Mouse (Mus musculus) bone marrow, adult 2 months (tissue): ENCODE measurements around the gene Yipf3. TPM values are rescaled to one million over a fixed set of nuclear protein-coding genes. Genes with fewer than 3 reads are reported as not detected.
A peak's percentile ranks its signal among the peaks of the same experiment; 100 is the strongest.

Source experiments
- H3K27ac ChIP-seq: fragments of 200-500 bp; 2 replicates; pipeline ENCODE4 v1.5.1; 2012; ENCODE audit warnings: low read depth, mild to moderate bottlenecking, control low read depth, inconsistent platforms, low read length; ENCODE audit not compliant: control insufficient read depth, poor library complexity, insufficient read depth
- H3K4me1 ChIP-seq: fragments of 200-500 bp; 2 replicates; pipeline ENCODE4 v1.6.1; 2011; ENCODE audit warnings: low read length; ENCODE audit not compliant: control insufficient read depth, insufficient read depth
- H3K4me3 ChIP-seq: fragments of 200-500 bp; replicated peaks from 2 replicates; pipeline ENCODE3; 2011; ENCODE audit warnings: mild to moderate bottlenecking, low read depth, low read length, control low read depth; ENCODE audit not compliant: control insufficient read depth
- CTCF ChIP-seq: fragments of 200-500 bp; IDR thresholded peaks from 2 replicates; pipeline ENCODE4 v1.5.1; 2011; ENCODE audit warnings: low read length, control low read depth; ENCODE audit not compliant: control insufficient read depth, insufficient read depth
- POLR2A ChIP-seq: fragments of 200-500 bp; IDR thresholded peaks from 2 replicates; pipeline ENCODE4 v1.6.1; 2011; ENCODE audit warnings: low read depth, mild to moderate bottlenecking, control low read depth, low read length, borderline replicate concordance; ENCODE audit not compliant: control insufficient read depth
- WGBS: fragments of 180-500 bp; shearing (Covaris S2); methylation state at CpG from one replicate; pipeline ENCODE4 v1.1.7; 2018; 5-methylcytosine and 5-hydroxymethylcytosine counted together
- polyA plus RNA-seq: library from polyadenylated mRNA; stranded (reverse); fragments of >200 nt; gene quantifications from 2 replicates; pipeline ENCODE4 v1.2.4, GENCODE M21; 2011; ENCODE audit warnings: low replicate concordance; ENCODE audit not compliant: missing spikeins, insufficient read depth, insufficient read length

Gene Yipf3
- 75.6 and 103 TPM in 2 replicates for polyA plus RNA-seq

GRCm38 (mm10) chr17:46247512-46248188 lies at the start of gene Yipf3, which contains the start of gene Polr1c:
Yipf3 (plus strand) TSS chr17:46248080.
Polr1c (minus strand) TSS chr17:46248054.
- Histone ChIP-seq H3K4me3 (peak within 1 kb of the TSS; percentile 96), H3K4me1 (peaks cover 4% of the 10 kb centered on the region), H3K27ac (peak within 1 kb of the TSS; percentile 92)
- WGBS: under 1% methylated on average over 53 of the region's 53 CpGs
- TF ChIP-seq POLR2A (peak; percentile 82; the same call in 1 of the 2 replicates), CTCF (no peak; the same call in 1 of the 2 replicates)

GRCm38 (mm10) chr17:46201151-46201550 lies 46.7 kb upstream of the Yipf3 start:
- peaks cover 1% of the 10 kb centered on the region; the same call in 1 of the 2 replicates for H3K4me1 ChIP-seq
- H3K4me3 ChIP-seq: peak overlapping the region; percentile 54
- no peak for TF ChIP-seq CTCF
- WGBS: 54% methylated on average over 6 of the region's 6 CpGs
- H3K27ac ChIP-seq: no peak overlapping the region

GRCm38 (mm10) chr17:46202421-46203071 lies 45.3 kb upstream of the Yipf3 start, which contains the start of the genes Polh and Xpo5:
Polh (minus strand) TSS chr17:46202645.
Xpo5 (plus strand) TSS chr17:46202782.
- H3K27ac ChIP-seq: peak within 1 kb of the TSS; percentile 86
- peaks cover 1% of the 10 kb centered on the region; the same call in 1 of the 2 replicates for H3K4me1 ChIP-seq
- TF ChIP-seq POLR2A (peak; percentile 74; the same call in 1 of the 2 replicates), CTCF (no peak)
- WGBS: under 1% methylated on average over 66 of the region's 66 CpGs
- H3K4me3 ChIP-seq: peak within 1 kb of the TSS; percentile 94

DNA sequence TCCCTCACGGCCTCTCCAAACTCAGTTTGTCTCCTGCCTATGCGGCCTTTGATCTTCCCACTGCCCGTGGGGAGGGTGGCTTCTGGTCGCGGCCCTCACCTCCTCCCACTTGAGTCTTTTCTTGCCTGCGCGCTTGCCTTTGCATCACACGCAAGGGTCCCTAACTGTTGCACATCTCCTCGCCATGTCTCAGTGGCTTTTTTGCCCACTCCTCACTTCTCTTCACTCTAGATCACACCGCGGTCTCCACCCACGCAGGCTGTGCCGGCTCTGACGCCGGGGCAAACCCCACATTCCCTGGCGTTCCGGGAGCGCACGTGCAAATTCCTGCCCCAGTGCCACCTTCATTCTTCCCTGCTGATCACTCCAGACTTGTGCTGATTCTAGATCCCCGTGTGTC lies 44.8 kb upstream of the Yipf3 start:
- TF ChIP-seq CTCF (no peak), POLR2A (no peak)
- Histone ChIP-seq H3K4me1 (peaks cover 1% of the 10 kb centered on the region; the same call in 1 of the 2 replicates), H3K27ac (peak overlapping the region; percentile 67), H3K4me3 (peak overlapping the region; percentile 94)
- WGBS: 0% methylated on average over 20 of the region's 20 CpGs

DNA sequence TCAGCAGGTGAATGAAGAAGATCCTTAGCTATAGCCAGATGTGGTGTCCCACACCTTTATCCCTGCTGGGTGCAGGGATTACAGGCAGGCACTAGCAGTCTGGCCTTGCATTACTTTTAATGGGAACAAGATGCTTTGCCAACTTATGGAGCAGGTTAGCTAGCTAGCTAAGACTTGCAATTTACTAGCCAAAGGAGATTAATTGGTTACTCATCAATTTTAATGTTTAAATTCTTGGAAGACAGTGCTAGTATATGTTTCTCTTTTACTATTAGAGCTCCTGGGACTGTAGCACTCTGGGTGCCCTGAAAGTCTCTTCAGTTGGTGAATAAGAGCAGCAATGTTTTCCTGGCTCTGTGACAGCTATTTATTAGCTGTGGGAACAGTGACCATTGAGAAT lies 41.2 kb upstream of the Yipf3 start:
- H3K4me3 ChIP-seq: no peak overlapping the region
- TF ChIP-seq CTCF (no peak), POLR2A (no peak)
- H3K4me1 ChIP-seq: no peaks in the 10 kb centered on the region; the same call in 1 of the 2 replicates
- no peak overlapping the region for H3K27ac ChIP-seq

- Histone ChIP-seq H3K4me1 (no peaks in the 10 kb centered on the region), H3K4me3 (no peak overlapping the region), H3K27ac (no peak overlapping the region)
- WGBS: 89% methylated on average over 3 of the region's 3 CpGs
- TF ChIP-seq POLR2A (no peak), CTCF (no peak)
These were observed 37.3 kb upstream of the Yipf3 start for GRCm38 (mm10) chr17:46210550-46210949.

- H3K4me1 ChIP-seq: no peaks in the 10 kb centered on the region
- no peak overlapping the region for H3K4me3 ChIP-seq
- 79% methylated on average over 3 of the region's 3 CpGs for WGBS
- TF ChIP-seq POLR2A: no peak
- no peak for TF ChIP-seq CTCF
- H3K27ac ChIP-seq: no peak overlapping the region
These were observed 26.3 kb upstream of the Yipf3 start for GRCm38 (mm10) chr17:46221601-46222000.

DNA sequence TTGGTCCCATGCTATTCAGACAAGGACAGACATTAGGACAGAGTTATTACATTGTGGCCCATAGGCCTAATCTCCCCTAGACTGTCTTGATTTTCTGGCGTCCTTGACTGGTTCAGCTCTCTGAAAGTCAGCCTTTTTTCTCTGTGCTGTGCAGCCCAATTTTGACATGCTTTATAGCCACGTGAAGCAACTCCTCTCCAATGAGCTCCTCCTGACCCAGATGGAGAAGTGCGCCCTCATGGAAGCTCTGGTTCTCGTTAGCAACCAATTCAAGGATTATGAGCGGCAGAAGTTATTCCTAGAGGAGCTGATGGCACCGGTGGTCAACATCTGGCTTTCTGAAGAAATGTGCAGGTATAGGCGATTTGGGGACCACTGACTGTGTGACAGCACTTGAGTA lies 20.3 kb upstream of the Yipf3 start:
- Histone ChIP-seq H3K4me1 (no peaks in the 10 kb centered on the region; the same call in 1 of the 2 replicates), H3K27ac (no peak overlapping the region), H3K4me3 (no peak overlapping the region)
- WGBS: 87% methylated on average over 7 of the region's 7 CpGs
- TF ChIP-seq POLR2A: no peak
- no peak for TF ChIP-seq CTCF
